Mouse (Mus musculus): ENCODE data around the gene Ehmt2.

DNA sequence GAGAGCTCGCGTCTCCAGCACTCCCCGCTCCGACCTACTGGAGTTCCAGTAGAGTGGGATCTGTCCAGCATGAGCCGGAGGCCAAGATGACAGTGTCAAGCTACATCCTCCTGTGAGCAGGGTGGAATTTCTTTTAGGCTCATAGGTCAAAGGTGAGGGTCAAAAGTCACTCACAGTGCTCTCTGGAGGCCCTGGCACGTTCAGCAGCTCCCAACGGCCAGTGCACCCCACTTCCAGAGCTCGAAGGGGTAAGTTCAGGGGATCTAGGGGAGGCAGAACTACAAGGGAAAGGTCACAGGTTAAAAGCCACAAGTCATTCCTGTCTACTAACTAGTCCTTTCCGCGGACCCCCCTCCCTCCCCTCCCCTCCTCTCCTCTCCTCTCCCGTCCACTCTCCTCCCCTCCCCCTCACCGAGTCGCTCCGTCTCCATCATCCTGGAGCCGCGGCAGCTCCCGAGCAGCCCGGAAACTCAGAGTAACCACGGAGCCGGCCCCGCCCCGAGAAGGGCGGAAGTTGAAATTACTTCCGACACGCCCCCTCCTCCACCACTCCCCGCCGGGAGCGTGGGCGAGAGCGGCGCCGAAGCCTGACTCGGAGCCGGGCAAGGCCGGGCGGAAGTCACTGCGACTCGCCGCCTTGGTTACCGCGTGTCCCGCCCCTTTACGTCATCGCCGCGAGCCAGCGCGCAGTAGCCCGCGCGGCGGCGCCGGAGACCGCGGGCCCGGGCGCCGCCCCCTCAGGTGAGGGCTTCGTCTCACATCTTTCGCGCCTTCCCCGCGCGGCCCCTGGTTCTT lies 48.4 kb upstream of the Ehmt2 start, which contains the start of the genes Skiv2l and Nelfe:
- TF ChIP-seq POLR2A (IDR thresholded peaks at IDR 0.05; ENCODE audit: borderline replicate concordance, control insufficient read depth, low read depth, low read length) (peak; percentile 50; the same call in 1 of the 2 replicates), CTCF (IDR thresholded peaks at IDR 0.05; ENCODE audit: control insufficient read depth, insufficient read depth, low read length) (no peak)
